Mouse (Mus musculus): ENCODE data around the gene Gpbp1l1. TPM values are rescaled to one million over a fixed set of nuclear protein-coding genes. Genes with fewer than 3 reads are reported as not detected.

Gene Gpbp1l1
- 50.4 and 52.2 TPM in 2 replicates for polyA plus RNA-seq (2012; rRNA removed)

DNA sequence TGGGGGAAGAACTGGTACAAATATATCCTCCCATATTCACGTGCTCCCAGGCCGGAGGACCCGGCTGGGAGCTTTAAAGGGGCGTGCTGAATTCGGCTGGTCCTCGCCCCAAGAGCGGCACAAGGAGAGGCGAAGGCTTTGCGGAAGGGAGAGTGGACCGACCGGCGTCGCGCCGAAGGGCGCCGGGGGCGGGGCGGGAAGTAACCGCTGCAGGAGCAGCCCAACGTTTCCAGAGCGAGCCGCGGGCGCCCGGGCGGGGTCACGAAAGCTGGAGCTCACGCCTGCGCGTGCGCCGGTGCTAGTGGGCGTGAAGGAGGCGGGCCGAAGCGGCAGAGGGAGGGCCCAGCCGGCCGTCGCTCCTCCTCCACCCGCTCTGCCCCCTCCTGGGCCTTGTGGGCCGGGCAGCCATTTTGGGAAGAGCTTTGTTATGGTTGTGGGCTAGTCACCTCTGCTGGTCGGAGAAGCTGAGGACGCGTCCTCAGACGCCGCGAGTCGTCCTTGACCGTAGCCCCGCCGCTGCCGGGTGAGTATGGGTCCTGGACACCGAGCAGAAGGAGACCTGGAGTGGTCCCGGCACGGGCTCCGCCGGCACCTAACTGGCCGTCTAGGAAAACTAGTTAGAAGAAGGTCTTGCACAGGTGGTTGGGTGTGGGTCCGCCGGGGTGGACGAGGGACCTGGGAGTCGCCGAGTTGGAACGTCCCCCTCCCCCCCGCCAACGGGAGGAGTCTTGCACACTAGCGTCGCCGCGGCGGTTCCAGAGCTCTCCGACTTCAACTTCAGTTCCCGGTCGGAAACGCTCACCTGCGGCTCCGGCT is at the start of gene Gpbp1l1:
Gene Gpbp1l1, plus strand, starts transcription at position 353 of the 816 bp plus-strand sequence.

DNA sequence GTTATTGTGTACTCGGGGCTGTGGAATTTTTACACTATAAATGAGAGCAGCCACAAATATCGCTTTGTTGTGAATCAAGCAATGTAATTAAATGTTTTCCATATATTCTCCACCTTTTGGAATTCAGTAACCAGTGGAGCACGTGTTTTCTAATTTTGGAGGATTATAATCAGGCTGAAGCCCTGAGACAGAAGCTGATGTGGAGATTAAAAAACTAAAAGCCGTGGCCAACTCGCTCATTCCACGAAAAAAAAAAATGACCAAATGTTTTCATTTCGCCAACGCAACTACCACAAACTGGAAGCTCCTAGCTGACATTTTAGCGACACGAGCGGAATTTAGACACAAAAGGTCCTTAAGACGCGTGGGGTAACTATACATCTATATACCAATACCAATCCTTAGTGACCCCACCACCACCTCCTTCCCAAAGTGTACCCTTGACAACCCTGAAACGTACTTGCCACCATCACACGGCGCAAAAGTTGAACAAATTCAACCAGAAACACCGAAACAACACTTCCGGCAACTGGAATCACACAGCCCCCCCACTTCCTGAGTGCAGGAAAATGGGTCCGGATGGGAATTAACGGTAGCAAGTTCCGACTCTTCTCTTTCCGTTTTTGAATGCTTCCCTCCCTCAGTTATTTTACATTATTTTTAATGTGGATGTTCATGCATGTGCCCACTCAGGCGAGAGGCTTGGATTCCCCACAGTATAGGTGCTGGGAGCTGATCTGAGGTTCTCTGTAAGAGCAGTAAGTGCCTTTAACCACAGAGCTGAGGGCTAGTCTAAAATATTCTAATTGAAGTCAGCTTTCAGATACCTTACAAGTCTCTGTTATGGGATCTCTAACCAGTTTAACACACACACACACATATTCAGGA is 1.8 kb upstream of the Gpbp1l1 start, which contains the start of gene Tmem69:
Gene Tmem69, minus strand, starts transcription at position 524 of the 888 bp plus-strand sequence.

DNA sequence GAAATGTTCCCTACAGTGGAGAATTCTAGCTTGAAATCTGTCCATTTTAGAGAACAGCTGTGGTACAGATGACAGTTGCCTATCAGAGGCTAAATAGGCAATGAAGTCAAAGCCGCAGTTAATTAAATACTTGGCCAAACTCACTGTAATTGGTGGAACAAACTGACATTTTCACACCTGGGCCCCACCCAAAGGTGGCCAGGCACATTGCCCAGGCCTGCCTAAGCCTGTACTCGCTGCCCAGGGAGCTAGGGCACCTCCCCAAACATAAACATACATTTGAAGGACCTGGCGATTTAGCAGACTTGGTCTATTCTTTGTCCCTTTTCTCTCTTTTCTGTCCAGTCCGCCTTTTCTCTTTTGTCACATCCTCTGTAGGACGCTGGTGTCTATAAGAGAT is 38.9 kb downstream of the Gpbp1l1 start, which contains the start of gene Ccdc17:
Gene Ccdc17, plus strand, starts transcription at position 276 of the 400 bp plus-strand sequence.

DNA sequence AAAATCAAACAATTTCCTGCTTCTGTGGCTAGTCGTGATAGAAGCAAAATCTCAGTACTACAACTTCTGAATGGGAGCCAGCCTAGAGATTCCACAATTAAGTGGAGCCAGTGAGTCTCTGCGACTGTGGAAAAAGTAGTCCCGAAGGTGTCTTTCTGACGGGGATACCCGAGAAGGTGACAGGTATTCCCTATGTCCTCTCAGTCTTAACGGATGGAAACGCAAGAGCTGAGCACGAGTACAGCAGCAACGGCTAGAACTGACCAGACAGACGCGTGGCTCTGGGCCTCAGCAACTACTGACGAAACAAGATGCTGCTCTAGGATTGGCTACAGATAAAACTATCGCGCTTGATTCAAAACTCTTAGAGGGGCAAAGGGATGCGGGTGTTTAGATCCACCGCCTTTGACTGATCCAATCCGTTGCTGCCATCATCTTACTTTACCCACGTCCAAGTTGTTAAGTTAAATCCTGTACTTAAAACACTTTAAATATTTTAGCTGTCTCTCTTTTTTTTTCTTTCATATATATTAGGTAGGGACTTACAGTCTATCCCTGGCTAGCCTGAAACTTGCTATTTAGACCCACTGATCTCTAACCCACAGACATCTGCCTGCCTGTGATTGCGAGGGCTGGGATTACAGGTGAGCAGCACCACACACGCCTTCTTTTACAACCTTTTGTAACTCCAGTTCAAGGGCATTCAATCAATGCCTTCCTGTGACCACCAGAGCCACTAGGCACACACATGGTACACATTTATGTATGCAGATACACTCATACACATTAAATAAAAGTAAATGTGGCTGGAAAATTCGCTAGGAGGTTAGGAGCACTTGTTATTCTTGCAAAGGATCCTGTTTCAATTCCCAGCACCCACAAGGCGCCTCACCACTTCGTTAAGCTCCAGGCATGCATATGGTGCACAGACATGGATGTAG is 70.5 kb downstream of the Gpbp1l1 start, which contains the start of gene Nasp:
Gene Nasp, minus strand, starts transcription at position 220 of the 941 bp plus-strand sequence.

Other genes starting within 250 kb of the Gpbp1l1 start
- 46.8 and 60.1 TPM in 2 replicates for gene Mast2, start 93.5 kb upstream of the Gpbp1l1 start, polyA plus RNA-seq (2012; rRNA removed)
- gene Ipp, start 50.1 kb upstream of the Gpbp1l1 start, polyA plus RNA-seq (2012; rRNA removed), result 9.3 and 9.5 TPM in 2 replicates
- gene Tmem69, start 1.7 kb upstream of the Gpbp1l1 start, polyA plus RNA-seq (2012; rRNA removed), result 9.7 and 15.2 TPM in 2 replicates
- gene Ccdc17, start 39.0 kb downstream of the Gpbp1l1 start, polyA plus RNA-seq (2012; rRNA removed), result 1.7 and 3.1 TPM in 2 replicates
- gene Nasp, start 70.3 kb downstream of the Gpbp1l1 start, polyA plus RNA-seq (2012; rRNA removed), result 359 and 483 TPM in 2 replicates
- gene Akr1a1, start 94.0 kb downstream of the Gpbp1l1 start, polyA plus RNA-seq (2012; rRNA removed), result 372 and 516 TPM in 2 replicates
- 314 and 462 TPM in 2 replicates for gene Prdx1, start 127.9 kb downstream of the Gpbp1l1 start, polyA plus RNA-seq (2012; rRNA removed)
- 19.1 and 26.3 TPM in 2 replicates for gene Mmachc, start 150.7 kb downstream of the Gpbp1l1 start, polyA plus RNA-seq (2012; rRNA removed)
- gene Ccdc163, start 150.9 kb downstream of the Gpbp1l1 start, polyA plus RNA-seq (2012; rRNA removed), result 36.8 and 54.1 TPM in 2 replicates
- gene Tesk2, start 163.3 kb downstream of the Gpbp1l1 start, polyA plus RNA-seq (2012; rRNA removed), result 6.0 and 8.2 TPM in 2 replicates
- gene Toe1, start 250.0 kb downstream of the Gpbp1l1 start, polyA plus RNA-seq (2012; rRNA removed), result 32.8 and 42.0 TPM in 2 replicates